Mouse (Mus musculus): ENCODE results near the gene Cd38.

The Cd38 gene

DNA sequence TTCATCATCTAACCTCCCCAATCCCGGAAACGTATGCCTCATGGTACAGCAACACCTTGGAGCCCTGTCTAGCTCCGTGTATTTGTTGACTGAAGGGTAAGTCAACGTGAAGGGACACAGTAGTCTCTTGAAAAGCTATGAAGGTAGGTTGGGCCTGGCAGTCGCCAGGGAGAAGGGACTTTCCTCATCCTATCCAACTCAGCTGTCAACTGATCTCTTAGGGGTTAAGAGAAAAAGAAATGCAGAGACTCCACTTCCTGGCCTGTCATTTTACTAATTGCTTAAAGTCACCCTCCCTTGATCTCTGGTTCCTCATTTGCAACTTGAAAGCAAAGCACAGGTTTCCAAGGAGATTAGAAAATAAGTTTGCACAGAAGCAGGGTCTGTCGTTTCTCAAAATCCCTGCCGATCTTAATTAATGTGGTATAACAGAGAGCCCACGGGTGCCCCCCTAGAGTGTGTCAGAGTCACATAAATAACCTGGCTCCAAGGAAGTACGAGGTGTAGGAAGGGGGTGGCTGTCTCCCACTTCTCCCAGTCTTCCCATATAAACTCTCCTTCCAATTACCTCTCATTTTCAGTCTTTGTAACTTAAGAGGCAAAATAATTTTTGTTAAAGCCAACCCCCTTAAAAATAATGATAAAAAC is 79.1 kb downstream of the Cd38 start:
- no peak for DNase-seq (ENCODE audit: low spot score in 2 of 2)

DNA sequence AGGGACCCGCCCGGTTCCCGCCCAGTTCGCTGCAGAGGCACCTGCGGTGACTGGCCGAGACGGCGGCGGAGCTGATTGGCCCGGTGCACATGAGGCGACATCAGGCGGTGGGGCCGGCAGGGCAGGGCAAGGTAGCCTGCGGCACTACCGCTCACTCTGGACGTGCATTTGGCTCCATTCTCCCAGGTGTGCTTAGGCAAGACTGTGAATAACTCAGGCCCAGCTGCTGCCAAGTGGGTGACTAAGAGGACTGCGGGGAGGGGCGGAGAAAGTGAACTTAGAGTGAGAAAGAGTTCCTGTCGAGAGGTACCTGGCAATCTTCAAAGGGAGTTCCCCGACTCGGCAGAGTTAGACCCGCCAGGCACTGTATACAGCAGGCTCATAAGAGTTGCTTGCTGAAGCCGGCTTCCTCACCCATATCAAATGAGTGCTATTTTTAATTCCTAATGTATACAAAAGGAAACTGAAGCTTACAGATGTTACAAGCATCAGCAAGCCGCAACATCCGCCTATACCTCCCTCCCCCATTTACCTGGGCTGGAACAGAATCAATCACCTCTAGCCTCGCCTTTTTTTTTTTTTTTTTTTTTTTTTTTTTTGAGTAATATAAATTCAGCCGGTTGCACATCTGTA is 79.9 kb downstream of the Cd38 start:
- DNase-seq (ENCODE audit: low spot score in 2 of 2): peak; percentile 69 to 84

DNA sequence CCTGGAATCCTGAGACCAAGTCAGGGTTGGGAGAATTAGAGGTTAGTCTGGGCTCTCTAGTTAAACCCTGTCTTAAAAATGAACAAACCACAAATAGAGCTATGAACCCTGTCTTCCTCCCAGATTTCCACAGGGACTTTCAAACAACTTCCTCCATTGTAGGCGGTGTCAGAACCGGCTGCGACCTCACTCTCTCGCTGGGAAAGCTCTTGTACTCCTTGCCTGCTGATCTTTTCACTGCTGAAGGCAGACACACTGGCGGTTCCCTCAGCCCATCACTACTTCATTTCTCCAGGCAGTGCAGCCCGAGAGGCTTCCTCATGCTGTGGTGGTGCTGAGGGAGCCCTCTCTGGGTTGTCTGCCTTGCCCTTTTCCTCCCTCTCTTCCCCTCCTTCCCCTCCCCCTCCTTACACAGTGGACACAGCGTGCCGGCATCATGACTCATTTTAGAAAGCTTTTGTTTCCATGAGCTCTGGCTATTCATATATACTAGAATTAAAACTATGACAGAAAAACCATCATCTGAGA is 80.5 kb downstream of the Cd38 start:
- DNase-seq (ENCODE audit: low spot score in 2 of 2): peak; percentile 12 to 61

DNA sequence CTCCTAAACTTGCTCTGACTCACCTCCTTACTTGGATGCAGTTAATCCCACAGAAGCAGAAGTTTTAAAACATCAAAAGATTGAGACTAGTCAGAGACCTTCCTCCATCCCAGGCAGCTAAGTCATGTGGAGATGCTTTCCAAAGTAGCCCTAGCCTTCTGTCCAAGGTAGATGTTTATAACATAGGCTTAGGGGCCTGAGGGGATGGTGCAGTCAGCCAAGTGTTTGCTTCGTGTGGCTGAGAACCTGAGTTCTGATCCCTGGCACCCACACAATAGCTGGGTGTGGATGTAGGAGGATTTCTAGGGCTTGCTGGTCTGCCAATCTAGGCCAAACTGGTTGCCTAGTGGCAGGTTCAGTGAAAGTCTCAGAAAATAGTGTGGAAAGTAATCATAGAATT is 84.9 kb downstream of the Cd38 start:
- DNase-seq (ENCODE audit: low spot score in 2 of 2): no peak

DNA sequence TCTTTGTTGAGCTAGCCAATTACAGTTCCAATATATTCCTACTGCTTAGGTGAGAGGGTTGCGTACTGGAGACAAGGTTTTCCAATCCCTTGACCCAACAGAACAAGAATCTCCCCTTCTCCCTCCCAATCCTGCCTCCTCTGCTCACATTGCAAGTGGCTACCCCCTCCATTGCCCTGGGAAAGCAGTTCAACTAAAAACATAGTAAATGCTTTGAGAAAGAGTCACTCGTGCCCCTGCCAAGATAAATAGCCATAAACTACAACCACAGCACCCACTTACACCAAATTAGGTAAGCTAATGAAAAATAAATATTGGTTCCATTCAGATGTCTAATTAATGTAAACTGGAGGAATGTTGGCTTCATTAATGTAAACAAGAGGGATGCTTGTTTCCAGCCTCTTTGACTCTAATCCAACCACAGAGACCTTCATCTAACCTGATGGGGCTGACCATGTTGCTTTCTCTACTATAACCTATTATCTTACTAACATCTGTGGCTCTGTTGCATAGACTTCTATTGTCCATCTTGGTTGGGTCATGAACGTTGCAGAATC is 91.6 kb downstream of the Cd38 start:
- DNase-seq (ENCODE audit: low spot score in 2 of 2): no peak

DNA sequence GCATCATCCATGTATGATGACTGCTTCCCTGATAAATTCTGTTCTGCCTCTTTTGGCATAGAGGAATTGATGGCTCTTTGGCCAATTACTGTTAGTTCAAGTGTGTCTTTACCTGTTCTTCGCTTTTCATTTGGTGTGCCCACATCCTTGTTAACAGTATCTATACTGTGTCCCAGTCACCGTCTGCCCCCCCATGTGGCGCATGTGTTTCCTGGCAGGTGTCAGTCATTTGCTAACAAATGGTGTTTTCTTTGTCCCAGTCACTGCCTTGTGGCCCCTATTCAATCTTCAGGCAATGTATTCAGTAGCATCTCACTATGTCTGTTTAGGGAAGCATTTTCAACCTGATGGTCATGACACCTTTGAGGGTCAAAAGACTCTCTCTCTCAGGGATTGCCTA is 92.7 kb downstream of the Cd38 start:
- no peak for DNase-seq (ENCODE audit: low spot score in 2 of 2)

Data from spleen, postnatal 4 days (tissue).